Mouse (Mus musculus) midbrain, embryonic 14.5 days (tissue): Measurements from ENCODE around the gene Fbxo3. TPM values are rescaled to one million over a fixed set of nuclear protein-coding genes. Genes with fewer than 3 reads are reported as not detected.
"Not testable (repeated sequence)": the region's sequence is repeated elsewhere in the genome, so short reads cannot be mapped to it uniquely, and the experiment has no call there.

Experiments used
- ATAC-seq: fragments of 200-750 bp; cut with Nextera tagmentation; 2 replicates; pipeline ENCODE4 v1.8.0; 2017; ENCODE audit warnings: moderate number of reproducible peaks, moderate library complexity; ENCODE audit not compliant: low FRiP score, low TSS enrichment
- DNase-seq: peaks from one replicate; pipeline ENCODE4 v3.0.0-alpha.2; 2015
- H3K27ac ChIP-seq: fragments of 300-500 bp; sonication (generic); replicated peaks from 2 replicates; pipeline ENCODE4 v1.5.1; 2014; ENCODE audit warnings: mild to moderate bottlenecking, low read depth, low read length, moderate library complexity
- H3K27me3 ChIP-seq: fragments of 300-500 bp; sonication (generic); 2 replicates; pipeline ENCODE4 v1.6.1; 2014; ENCODE audit warnings: low read length, control low read depth, mixed read lengths; ENCODE audit not compliant: control insufficient read depth, insufficient read depth
- H3K36me3 ChIP-seq: fragments of 300-500 bp; sonication (generic); 2 replicates; pipeline ENCODE4 v1.6.1; 2014; ENCODE audit warnings: low read length, control low read depth; ENCODE audit not compliant: control insufficient read depth, insufficient read depth
- H3K4me1 ChIP-seq: fragments of 300-500 bp; sonication (generic); 2 replicates; pipeline ENCODE4 v1.6.1; 2014; ENCODE audit warnings: mild to moderate bottlenecking, antibody characterized with exemption, low read length, control low read depth; ENCODE audit not compliant: control insufficient read depth, insufficient read depth
- H3K4me2 ChIP-seq: fragments of 300-500 bp; sonication (generic); 2 replicates; pipeline ENCODE4 v1.6.1; 2014; ENCODE audit warnings: mild to moderate bottlenecking, low read length, moderate library complexity
- H3K4me3 ChIP-seq: fragments of 300-500 bp; sonication (generic); replicated peaks from 2 replicates; pipeline ENCODE4 v1.5.1; 2014; ENCODE audit warnings: low read depth, low read length
- H3K9ac ChIP-seq: fragments of 300-500 bp; sonication (generic); replicated peaks from 2 replicates; pipeline ENCODE4 v1.6.1; 2014; ENCODE audit warnings: mild to moderate bottlenecking, low read length, moderate library complexity
- H3K9me3 ChIP-seq: fragments of 300-500 bp; sonication (generic); 2 replicates; pipeline ENCODE4 v1.6.1; 2016; ENCODE audit warnings: low read length, control low read depth, mixed read lengths; ENCODE audit not compliant: control insufficient read depth
- WGBS: fragments of 180-500 bp; shearing (Covaris S2); extraction: QIAGEN DNeasy Blood & Tissue Kit; methylation state at CpG from one replicate; pipeline ENCODE4 v1.1.7; 2014; 5-methylcytosine and 5-hydroxymethylcytosine counted together
- polyA plus RNA-seq: library from polyadenylated mRNA; unstranded; fragments of >200 nt; fragmentation: Nextera tagmentation; extraction: Ambion mirVana; gene quantifications from 2 replicates; pipeline ENCODE4 v1.2.1, GENCODE M21; 2014

The Fbxo3 gene
- polyA plus RNA-seq, 1 experiment from 2014 or later: 75.6 TPM

DNA sequence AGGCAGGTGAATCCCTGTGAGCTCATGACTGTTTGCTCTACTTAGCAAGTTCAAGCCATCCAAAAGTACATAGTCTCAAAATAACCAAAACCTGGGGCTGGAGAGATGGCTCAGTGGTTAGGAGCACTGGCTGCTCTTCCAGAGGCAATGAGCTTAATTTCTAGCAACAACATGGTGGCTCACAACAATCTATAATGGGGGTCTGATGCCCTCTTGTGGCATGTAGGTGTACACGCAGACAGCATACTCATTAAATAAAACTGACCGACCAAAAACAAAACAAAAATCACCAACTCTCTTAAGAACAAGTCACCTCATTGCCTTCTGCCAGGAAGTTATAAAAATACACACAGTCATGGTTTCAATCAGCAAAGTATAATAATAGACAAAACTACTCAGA is 26.4 kb upstream of the Fbxo3 start:
- Histone ChIP-seq H3K27me3 (no peaks in the 10 kb centered on the region), H3K4me3 (no peak overlapping the region), H3K27ac (no peak overlapping the region), H3K9ac (no peak overlapping the region), H3K9me3 (no peaks in the 10 kb centered on the region), H3K4me2 (no peak overlapping the region), H3K36me3 (no peaks in the 10 kb centered on the region), H3K4me1 (no peaks in the 10 kb centered on the region)
- 25% methylated on average over 2 of the region's 2 CpGs for WGBS
- peak; percentile 67 for DNase-seq
- no peak for ATAC-seq

DNA sequence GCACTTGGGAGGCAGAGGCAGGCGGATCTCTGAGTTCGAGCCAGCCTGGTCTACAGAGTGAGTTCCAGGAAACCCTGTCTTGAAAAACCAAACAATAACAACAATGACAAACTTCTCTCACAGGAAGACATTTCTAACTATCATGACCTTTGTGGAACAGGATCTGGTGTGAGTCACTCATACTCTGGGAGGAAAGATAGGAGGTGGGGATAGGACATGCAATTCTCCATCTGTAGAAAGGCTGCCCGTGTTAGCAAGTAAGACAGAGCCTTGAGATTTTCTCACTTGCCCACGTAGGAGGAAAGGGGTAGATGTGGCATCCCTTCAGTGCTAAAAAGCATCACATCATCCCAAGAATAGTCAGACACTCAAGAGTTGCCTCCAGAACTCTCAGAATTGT is 25.7 kb upstream of the Fbxo3 start:
- WGBS: 80% methylated on average over 4 of the region's 4 CpGs
- Histone ChIP-seq H3K27ac (no peak overlapping the region), H3K36me3 (no peaks in the 10 kb centered on the region), H3K9ac (no peak overlapping the region), H3K27me3 (no peaks in the 10 kb centered on the region), H3K9me3 (no peaks in the 10 kb centered on the region), H3K4me2 (no peak overlapping the region), H3K4me1 (no peaks in the 10 kb centered on the region), H3K4me3 (no peak overlapping the region)
- DNase-seq (no peak), ATAC-seq (no peak)

DNA sequence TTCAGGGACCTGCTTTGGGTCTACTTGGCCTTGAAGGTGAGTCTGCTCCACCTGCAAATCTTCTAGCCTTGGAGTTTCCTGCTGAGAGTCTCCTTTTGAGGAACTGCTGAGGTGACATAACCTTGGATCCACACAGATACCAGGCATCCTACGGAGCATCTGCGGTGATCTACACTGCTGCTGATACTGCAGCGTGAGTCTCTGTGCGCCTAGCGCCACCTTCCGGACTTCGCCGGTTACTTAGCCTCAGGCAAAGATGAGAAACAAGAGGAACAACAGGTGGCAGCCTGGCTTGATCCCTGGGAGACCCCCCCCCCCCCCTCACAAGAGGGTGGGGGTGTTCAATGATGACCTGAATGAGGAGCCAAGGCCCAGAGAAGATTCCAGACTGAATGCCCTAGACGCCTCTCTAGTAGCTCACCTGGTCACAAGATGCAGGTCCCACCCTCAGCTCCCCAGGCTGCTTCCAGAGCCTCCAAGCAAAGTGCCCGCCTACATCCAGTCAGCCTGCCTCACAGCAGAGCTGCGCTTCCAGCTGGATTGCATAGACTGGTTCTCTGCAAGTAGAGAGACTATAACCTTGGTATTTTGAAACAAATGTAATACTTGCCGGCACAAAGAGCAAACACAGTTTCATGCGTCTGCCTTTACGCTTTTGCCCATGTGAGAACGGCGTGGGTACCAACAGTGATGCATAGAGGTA is 24.7 kb upstream of the Fbxo3 start:
- no peaks in the 10 kb centered on the region for H3K36me3 ChIP-seq
- ATAC-seq: no peak

DNA sequence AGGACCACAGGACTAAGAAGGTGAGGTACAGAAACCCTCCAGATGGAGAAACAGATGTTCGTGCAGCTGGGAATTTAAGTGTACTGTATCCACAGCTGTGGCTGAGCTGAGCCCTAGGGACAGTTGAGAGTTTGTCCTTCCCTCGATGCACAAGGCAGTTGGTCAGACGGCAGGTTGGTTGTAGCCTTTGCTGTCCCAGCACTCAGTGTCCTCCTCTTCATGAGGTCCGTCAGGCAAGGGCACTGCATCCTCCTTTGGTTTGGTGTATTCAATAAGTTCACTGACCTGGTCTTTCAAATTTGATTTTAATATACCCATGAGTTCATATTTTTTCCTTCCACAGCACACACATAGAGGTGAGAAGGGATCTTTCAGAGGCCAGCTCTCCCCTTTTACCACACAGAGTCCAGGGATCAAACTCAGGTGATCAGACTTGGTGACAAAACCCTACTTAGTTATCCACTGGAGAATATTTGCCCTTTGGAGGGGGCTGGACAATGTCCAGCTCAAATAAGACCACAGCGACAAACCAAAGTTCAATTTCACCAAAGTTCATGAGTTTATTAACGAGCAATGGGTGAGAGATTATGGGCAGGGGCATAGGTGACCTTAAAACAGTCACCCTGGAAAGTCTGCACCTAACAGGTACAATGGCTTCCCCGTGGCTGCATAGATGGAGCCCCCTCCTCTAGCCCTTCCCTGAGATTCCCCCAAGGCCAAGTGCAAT is 19.6 kb upstream of the Fbxo3 start:
- H3K4me3 ChIP-seq: no peak overlapping the region
- no peaks in the 10 kb centered on the region for H3K9me3 ChIP-seq
- DNase-seq (no peak), ATAC-seq (no peak)
- WGBS: 86% methylated on average over 7 of the region's 7 CpGs
- H3K4me1 ChIP-seq: no peaks in the 10 kb centered on the region
- H3K27ac ChIP-seq: no peak overlapping the region
- H3K4me2 ChIP-seq: no peak overlapping the region
- no peaks in the 10 kb centered on the region for H3K36me3 ChIP-seq
- H3K27me3 ChIP-seq: no peaks in the 10 kb centered on the region
- H3K9ac ChIP-seq: no peak overlapping the region

More for the DNA sequence above, 24.7 kb upstream of the Fbxo3 start:
- H3K4me1 ChIP-seq: no peaks in the 10 kb centered on the region
- H3K9ac ChIP-seq: no peak overlapping the region
- 36% methylated on average over 16 of the region's 16 CpGs for WGBS
- no peaks in the 10 kb centered on the region for H3K9me3 ChIP-seq
- H3K4me2 ChIP-seq: no peak overlapping the region
- no peak overlapping the region for H3K27ac ChIP-seq
- peak; percentile 84 for DNase-seq
- no peak overlapping the region for H3K4me3 ChIP-seq
- H3K27me3 ChIP-seq: no peaks in the 10 kb centered on the region

DNA sequence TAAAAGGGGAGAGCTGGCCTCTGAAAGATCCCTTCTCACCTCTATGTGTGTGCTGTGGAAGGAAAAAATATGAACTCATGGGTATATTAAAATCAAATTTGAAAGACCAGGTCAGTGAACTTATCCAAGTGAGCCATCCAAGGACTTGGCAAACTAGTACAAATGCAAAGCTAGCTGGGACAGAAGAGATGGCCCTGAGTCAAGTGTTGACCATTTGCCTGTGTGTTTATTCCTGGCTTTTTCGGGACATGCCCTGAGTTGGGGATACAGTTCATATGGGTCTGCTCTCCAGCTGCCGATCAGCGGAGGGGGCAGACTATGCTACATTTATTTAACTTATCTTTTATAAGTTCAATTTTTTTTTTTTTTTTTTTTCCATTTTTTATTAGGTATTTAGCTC is 18.7 kb upstream of the Fbxo3 start:
- H3K4me3 ChIP-seq, H3K9ac ChIP-seq, H3K9me3 ChIP-seq, ATAC-seq, H3K27ac ChIP-seq, H3K27me3 ChIP-seq, H3K4me1 ChIP-seq, H3K36me3 ChIP-seq, DNase-seq, H3K4me2 ChIP-seq: not testable (repeated sequence)
- 98% methylated on average over 3 of the region's 3 CpGs for WGBS

DNA sequence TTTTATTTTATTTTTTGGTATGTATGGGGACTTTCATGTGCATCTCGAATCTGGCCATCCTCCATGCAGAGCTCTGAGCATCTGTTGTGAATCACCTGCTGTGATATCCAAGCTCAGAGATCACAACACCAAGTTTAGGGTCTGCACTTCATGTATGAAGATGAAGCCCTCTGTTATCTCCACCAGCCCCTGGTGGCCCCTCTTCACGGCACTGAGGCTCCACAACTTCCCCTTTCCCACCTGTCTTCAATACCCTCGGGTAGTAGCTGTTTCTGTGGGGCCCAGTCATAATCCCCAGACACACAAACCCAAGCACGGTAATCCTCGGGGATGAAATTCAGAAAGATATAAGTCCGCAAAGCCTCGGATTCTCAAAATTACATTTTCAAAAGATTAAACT is 4.4 kb upstream of the Fbxo3 start:
- 84% methylated on average over 7 of the region's 7 CpGs for WGBS
- Histone ChIP-seq H3K9ac (no peak overlapping the region), H3K4me3 (no peak overlapping the region), H3K36me3 (no peaks in the 10 kb centered on the region), H3K9me3 (no peaks in the 10 kb centered on the region), H3K27ac (no peak overlapping the region), H3K27me3 (no peaks in the 10 kb centered on the region), H3K4me1 (no peaks in the 10 kb centered on the region), H3K4me2 (no peak overlapping the region)
- no peak for ATAC-seq
- DNase-seq: no peak

DNA sequence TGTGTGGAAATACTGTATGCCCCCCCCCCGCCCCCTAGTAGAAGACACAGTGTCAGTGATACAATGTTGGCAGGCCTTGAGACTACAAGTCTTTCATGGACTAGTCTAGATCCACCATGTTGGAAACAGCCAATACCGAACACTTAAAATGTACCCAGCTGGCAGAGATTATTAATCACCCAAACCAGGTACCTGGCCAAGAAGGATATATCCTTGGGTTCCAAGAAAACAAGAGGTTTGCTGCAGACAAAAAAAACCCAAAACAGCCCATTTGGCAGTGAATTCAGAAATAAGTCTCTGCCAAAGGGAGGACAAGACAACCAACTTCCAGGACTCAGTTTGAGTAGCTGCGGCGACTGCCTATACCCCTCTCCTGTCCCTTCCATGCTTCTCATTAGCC is 2.9 kb upstream of the Fbxo3 start:
- Histone ChIP-seq H3K36me3 (no peaks in the 10 kb centered on the region), H3K4me1 (peaks cover 12% of the 10 kb centered on the region), H3K9ac (no peak overlapping the region), H3K4me2 (no peak overlapping the region), H3K9me3 (no peaks in the 10 kb centered on the region), H3K27ac (no peak overlapping the region), H3K27me3 (no peaks in the 10 kb centered on the region), H3K4me3 (no peak overlapping the region)
- DNase-seq (no peak), ATAC-seq (no peak)
- WGBS: 91% methylated on average over 4 of the region's 4 CpGs

DNA sequence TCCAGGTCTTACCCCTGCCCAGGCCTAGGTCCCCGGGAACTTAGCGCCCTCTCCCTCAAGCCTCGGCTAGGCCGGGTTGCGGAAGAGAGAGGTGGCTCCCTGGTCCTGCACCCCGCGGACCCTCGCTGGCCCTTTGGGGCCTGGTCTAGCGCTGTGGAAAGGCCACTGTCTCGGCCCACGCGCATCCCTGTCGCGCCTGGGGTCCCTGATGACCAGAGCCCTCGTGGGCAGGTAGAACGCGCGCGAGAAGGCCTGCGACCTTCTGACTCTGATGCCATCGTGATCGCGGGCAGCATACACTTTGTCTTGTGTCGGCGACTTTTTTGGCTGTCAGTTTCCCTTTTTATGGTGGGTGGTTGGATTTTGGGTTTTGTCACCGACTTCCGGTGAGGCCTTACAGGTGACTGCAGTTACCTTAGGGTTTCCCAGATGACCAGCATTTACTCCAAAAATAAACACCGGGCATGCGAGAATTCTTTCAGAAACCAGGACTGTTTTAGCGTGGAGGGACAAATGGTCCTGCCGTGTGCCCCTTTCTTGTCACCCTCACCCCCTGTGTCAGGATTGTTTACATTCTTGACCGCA is 710 bp downstream of the Fbxo3 start, which contains the start of gene 4931422A03Rik:
Gene 4931422A03Rik (minus strand): TSS at position 223 of the 585 bp plus-strand sequence.
- Histone ChIP-seq H3K27me3 (no peaks in the 10 kb centered on the region), H3K9ac (peak within 1 kb of the TSS; percentile 96), H3K4me1 (peaks cover 13% of the 10 kb centered on the region), H3K27ac (peak within 1 kb of the TSS; percentile 73), H3K4me2 (peak within 1 kb of the TSS; percentile 81), H3K4me3 (peak within 1 kb of the TSS; percentile 98), H3K9me3 (no peaks in the 10 kb centered on the region), H3K36me3 (peaks cover 7% of the 10 kb centered on the region)
- 2% methylated on average over 32 of the region's 32 CpGs for WGBS
- ATAC-seq (peak; percentile 75), DNase-seq (peak; percentile 52)
